Mouse (Mus musculus) kidney, embryonic 16.5 days (tissue): ENCODE data around the gene Plekha7. TPM values are rescaled to one million over a fixed set of nuclear protein-coding genes. Genes with fewer than 3 reads are reported as not detected.

ENCODE experiments used
- ATAC-seq: fragments of 200-750 bp; cut with Nextera tagmentation; 2 replicates; pipeline ENCODE4 v1.8.0; 2017; ENCODE audit warnings: moderate TSS enrichment; ENCODE audit not compliant: low FRiP score, low TSS enrichment
- H3K27ac ChIP-seq: fragments of 300-500 bp; sonication (generic); 2 replicates; pipeline ENCODE4 v1.5.1; 2014; ENCODE audit warnings: low read length
- H3K27me3 ChIP-seq: fragments of 300-500 bp; sonication (generic); 2 replicates; pipeline ENCODE4 v1.6.1; 2014; ENCODE audit warnings: low read length, control low read depth, mixed read lengths; ENCODE audit not compliant: insufficient read depth
- H3K36me3 ChIP-seq: fragments of 300-500 bp; sonication (generic); 2 replicates; pipeline ENCODE4 v1.6.1; 2014; ENCODE audit warnings: low read length, control low read depth, mixed read lengths; ENCODE audit not compliant: insufficient read depth
- H3K4me1 ChIP-seq: fragments of 300-500 bp; sonication (generic); 2 replicates; pipeline ENCODE4 v1.6.1; 2014; ENCODE audit warnings: low read length, control low read depth, mixed read lengths; ENCODE audit not compliant: insufficient read depth
- H3K4me2 ChIP-seq: fragments of 300-500 bp; sonication (generic); replicated peaks from 2 replicates; pipeline ENCODE4 v1.6.1; 2014; ENCODE audit warnings: low read depth, low read length
- H3K4me3 ChIP-seq: fragments of 300-500 bp; sonication (generic); 2 replicates; pipeline ENCODE4 v1.5.1; 2014; ENCODE audit warnings: mild to moderate bottlenecking, low read length
- H3K9ac ChIP-seq: fragments of 300-500 bp; sonication (generic); replicated peaks from 2 replicates; pipeline ENCODE4 v1.6.1; 2014; ENCODE audit warnings: low read length
- H3K9me3 ChIP-seq: fragments of 300-500 bp; sonication (generic); 2 replicates; pipeline ENCODE4 v1.6.1; 2016; ENCODE audit warnings: low read length, control low read depth
- WGBS: fragments of 180-500 bp; shearing (Covaris S2); extraction: QIAGEN DNeasy Blood & Tissue Kit; methylation state at CpG from one replicate; pipeline ENCODE4 v1.1.7; 2014; 5-methylcytosine and 5-hydroxymethylcytosine counted together
- polyA plus RNA-seq: library from polyadenylated mRNA; unstranded; fragments of >200 nt; fragmentation: Nextera tagmentation; extraction: Ambion mirVana; gene quantifications from 2 replicates; pipeline ENCODE4 v1.2.1, GENCODE M21; 2015

Plekha7 gene
- polyA plus RNA-seq, 1 experiment from 2014 or later, result 13.1 TPM

DNA sequence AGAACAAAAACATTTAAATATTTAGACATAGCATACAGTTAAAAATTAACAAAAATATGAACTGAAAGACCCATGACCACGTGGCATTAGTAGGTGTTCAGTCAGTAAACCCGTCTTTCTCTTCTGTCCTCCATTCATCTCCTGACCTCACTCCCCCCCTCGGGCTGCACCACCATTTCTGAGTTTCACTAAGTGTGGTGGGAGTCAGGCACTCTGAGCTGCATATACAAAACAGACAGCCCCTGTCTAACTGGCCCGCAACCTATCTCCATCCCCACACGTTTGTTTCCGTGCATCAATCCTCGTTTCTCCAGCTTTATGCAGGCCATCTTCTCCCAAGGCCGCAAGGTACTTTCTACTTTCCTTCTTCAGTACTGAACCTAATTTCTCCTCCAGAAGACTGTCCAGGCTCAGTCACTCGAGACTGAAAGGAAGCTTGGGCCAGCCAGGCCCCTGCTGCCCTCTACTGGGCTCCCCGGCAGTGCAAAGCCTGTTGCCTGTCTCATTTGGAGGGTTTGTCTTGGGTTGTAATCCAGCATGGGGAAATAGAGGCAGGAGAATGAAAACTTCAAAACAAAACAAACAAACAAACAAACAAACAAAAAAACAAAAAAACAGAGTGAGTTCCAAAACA is 15.3 kb upstream of the Plekha7 start:
- Histone ChIP-seq H3K36me3 (no peaks in the 10 kb centered on the region), H3K27me3 (no peaks in the 10 kb centered on the region), H3K27ac (no peak overlapping the region), H3K9ac (no peak overlapping the region), H3K4me1 (no peaks in the 10 kb centered on the region), H3K4me2 (no peak overlapping the region), H3K4me3 (no peak overlapping the region), H3K9me3 (no peaks in the 10 kb centered on the region)
- 33% methylated on average over 10 of the region's 10 CpGs for WGBS
- peak; percentile 76 for ATAC-seq

DNA sequence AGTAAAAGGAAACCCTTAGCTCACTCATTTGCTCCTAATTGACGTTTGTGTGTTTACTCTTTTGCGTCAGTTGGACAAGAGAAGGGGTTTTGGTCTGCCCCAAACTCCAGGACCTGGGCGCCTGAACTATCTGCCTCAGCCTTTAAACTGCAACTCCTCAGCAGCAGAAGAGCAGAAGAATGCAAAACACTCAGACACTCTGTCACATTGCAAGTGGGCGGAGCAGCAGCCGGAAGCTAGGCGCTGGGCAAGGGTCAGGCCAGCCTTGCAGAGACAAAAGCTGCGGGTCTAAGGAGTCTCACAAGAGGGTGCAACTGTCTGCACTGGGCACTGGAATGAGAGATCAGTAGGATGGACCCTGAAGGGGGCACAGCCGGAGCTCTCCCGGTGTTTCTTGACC is 1.3 kb upstream of the Plekha7 start:
- peak overlapping the region; percentile 86 for H3K27ac ChIP-seq
- peak; percentile 37 for ATAC-seq
- H3K4me1 ChIP-seq, result peaks cover 12% of the 10 kb centered on the region
- peaks cover 10% of the 10 kb centered on the region; the same call in 1 of the 2 replicates for H3K27me3 ChIP-seq
- no peak overlapping the region for H3K9ac ChIP-seq
- 20% methylated on average over 9 of the region's 9 CpGs for WGBS
- peak overlapping the region; percentile 97 for H3K4me2 ChIP-seq
- H3K4me3 ChIP-seq, result peak overlapping the region; percentile 14; the same call in 1 of the 2 replicates
- H3K9me3 ChIP-seq, result no peaks in the 10 kb centered on the region
- no peaks in the 10 kb centered on the region for H3K36me3 ChIP-seq

DNA sequence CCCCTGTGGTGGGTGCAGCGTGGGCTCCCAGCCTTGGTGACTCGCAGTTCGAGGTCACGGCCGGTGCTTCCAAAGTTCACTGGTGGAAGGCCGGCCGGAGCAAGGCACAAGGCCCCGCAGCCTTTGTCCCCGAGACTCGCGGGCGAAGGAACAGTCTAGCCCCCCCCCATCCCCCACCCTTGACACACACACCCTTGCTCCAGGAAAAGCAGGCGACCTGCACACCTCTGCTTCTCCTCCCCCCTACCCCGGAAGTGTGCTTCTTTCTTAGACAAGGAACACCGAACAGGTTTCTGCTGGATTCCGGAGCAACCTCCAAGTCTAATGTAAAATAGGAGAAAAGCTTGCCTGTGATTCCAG is 436 bp upstream of the Plekha7 start:
- Histone ChIP-seq H3K4me1 (peaks cover 12% of the 10 kb centered on the region), H3K9ac (peak overlapping the region; percentile 68)

DNA sequence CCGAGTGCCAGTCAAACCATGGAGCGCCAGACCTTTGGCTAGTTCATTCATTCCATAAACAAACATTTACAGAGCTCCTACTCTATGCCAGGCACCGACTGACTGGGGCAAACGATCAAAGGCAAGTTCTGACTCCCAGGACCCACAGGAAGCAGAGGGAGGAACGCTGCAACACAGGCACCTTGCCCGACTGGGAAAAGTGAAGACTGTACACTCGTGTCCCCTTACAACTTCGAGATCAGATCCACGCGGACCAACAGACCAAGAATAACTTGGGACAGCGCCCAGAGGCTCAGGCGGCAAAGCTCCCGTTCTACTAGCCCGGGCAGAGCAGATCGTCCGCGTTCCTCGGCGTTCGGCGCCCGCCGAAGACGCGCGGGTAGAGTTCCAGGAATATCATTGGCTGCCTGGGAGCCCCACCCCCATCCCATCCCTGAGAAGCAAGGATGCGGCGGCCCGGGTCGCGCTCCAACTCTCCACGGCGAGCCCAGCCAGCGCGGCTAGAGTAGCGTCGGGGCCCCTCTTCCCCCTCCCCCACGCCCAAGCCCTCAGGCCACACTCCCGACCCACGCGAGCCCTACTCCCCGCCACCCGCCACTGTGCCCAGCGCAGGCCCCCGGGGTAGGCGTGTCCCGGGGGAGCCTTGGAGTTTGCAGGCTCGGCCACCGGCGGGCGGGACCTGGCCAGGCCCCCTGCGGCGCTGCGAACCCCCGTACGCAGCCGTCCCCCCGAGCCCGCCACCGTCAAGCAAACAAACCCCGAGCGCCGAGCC is 891 bp downstream of the Plekha7 start:
- Histone ChIP-seq H3K27me3 (peaks cover 10% of the 10 kb centered on the region; the same call in 1 of the 2 replicates), H3K4me1 (peaks cover 12% of the 10 kb centered on the region), H3K9ac (peak overlapping the region; percentile 68), H3K27ac (peak overlapping the region; percentile 86), H3K36me3 (no peaks in the 10 kb centered on the region), H3K4me2 (peak overlapping the region; percentile 97), H3K9me3 (no peaks in the 10 kb centered on the region), H3K4me3 (peak overlapping the region; percentile 78)
- peak; percentile 83 for ATAC-seq
- WGBS, result under 1% methylated on average over 63 of the region's 63 CpGs

More for the DNA sequence above, 436 bp upstream of the Plekha7 start:
- Histone ChIP-seq H3K27ac (peak overlapping the region; percentile 86), H3K27me3 (peaks cover 10% of the 10 kb centered on the region; the same call in 1 of the 2 replicates), H3K4me3 (peak overlapping the region; percentile 78), H3K4me2 (peak overlapping the region; percentile 97), H3K36me3 (no peaks in the 10 kb centered on the region), H3K9me3 (no peaks in the 10 kb centered on the region)
- ATAC-seq, result peak; percentile 66
- 4% methylated on average over 16 of the region's 16 CpGs for WGBS

DNA sequence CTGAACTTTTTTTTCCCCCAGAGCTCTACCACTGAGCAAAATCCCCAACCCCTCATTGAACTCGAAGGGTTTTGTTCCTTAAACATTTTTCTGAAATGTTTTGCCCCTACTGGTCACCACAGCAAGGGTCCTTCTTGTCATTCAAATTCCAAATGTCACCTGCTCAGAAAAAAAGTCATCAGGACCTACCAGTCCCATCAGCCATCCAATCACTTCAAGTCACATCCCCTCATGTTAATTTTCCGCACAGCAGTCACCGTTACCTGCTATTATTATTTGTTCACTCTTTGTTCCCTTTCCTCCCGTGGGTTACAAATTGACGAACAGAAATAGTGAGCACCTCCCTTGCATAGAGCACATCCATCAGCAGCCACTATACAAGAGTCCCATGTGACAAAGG is 1.6 kb downstream of the Plekha7 start:
- peak overlapping the region; percentile 97 for H3K4me2 ChIP-seq
- no peak for ATAC-seq
- 21% methylated on average over 5 of the region's 5 CpGs for WGBS
- peaks cover 12% of the 10 kb centered on the region for H3K4me1 ChIP-seq
- peak overlapping the region; percentile 78 for H3K4me3 ChIP-seq
- H3K27ac ChIP-seq, result no peak overlapping the region
- H3K36me3 ChIP-seq, result no peaks in the 10 kb centered on the region
- H3K9me3 ChIP-seq, result no peaks in the 10 kb centered on the region
- H3K27me3 ChIP-seq, result peaks cover 10% of the 10 kb centered on the region; the same call in 1 of the 2 replicates
- 0 out of 2 replicates have a peak overlapping the region, but pooled peaks have one; percentile 68 for H3K9ac ChIP-seq

DNA sequence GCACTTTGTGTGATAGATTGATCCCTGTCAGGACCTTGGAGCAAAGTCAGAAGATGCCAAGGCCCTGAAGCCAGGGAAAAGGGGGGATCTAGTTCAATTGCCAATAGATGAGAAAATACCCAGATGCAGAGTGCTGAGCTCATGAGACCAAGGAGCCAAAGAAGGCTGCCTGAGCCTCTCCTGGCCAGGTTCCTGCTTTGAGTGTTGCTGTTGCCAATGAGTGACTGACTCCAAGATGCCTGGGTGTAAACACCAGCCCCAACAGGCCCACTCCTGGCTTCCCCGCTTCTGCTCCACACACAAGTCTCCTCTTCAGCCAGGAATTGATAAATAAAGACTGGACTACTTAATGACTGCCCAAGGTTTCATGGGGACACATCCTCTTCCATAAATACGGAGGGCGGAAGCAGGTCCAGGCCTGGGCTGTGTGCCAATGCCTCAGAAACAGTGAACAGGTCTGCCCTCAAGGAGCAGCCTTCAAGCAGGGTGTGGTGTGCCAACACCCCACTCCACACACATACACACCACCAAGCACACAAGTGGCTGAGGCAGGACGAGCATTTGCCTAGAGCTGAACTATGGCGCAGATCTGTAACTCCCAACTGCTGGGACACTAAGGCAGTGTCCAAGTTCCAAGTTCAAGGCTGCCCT is 6.4 kb downstream of the Plekha7 start:
- Histone ChIP-seq H3K9me3 (no peaks in the 10 kb centered on the region), H3K36me3 (no peaks in the 10 kb centered on the region), H3K27me3 (peaks cover 4% of the 10 kb centered on the region; the same call in 1 of the 2 replicates), H3K4me2 (no peak overlapping the region), H3K4me3 (no peak overlapping the region), H3K27ac (no peak overlapping the region), H3K9ac (no peak overlapping the region), H3K4me1 (peaks cover 3% of the 10 kb centered on the region; the same call in 1 of the 2 replicates)
- 93% methylated on average over 5 of the region's 5 CpGs for WGBS
- ATAC-seq, result no peak

DNA sequence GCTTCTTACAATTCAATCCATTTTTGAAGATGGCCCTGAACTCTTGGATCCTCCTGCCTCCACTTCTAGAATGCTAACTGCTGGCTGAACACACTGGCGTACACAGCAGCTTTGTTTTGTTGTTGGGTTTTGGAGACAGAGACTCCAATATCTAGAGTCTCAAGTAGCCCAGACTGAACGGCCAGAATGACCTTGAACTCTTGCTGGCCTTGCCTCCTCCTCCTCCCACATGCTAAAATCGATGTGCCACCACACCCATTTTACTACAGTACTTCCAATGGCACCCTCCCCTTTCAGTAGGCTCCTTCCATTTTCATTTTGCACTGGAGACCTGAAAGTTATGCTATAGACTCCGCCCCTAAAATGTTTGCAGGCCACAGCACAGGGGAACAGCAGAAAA is 7.0 kb downstream of the Plekha7 start:
- H3K27me3 ChIP-seq, result peaks cover 4% of the 10 kb centered on the region; the same call in 1 of the 2 replicates
- no peak overlapping the region for H3K27ac ChIP-seq
- H3K9ac ChIP-seq, result no peak overlapping the region
- no peaks in the 10 kb centered on the region for H3K4me1 ChIP-seq
- no peak overlapping the region for H3K4me2 ChIP-seq
- no peaks in the 10 kb centered on the region for H3K36me3 ChIP-seq
- WGBS, result 59% methylated on average over 4 of the region's 4 CpGs
- ATAC-seq, result no peak
- no peaks in the 10 kb centered on the region for H3K9me3 ChIP-seq
- H3K4me3 ChIP-seq, result no peak overlapping the region

DNA sequence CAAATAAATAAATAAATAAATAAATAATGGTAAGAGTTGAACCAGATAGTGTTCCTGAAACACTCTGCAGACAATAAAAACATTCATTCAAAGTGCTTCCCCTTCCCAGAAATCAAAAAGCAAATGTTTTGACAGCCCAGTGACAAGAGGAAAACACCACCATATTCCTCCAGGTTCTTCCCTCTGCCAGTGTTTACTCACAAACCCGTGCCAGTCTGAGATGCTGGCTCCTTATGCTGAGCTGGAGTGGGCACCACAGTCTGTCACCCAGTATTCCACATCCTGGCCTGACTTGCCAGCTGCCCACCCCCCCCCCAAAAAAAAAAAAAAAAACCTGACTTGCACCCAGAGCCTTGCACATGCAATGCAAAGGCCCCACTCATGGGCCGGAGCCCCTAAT is 9.3 kb downstream of the Plekha7 start:
- Histone ChIP-seq H3K4me3 (no peak overlapping the region), H3K4me2 (no peak overlapping the region), H3K36me3 (no peaks in the 10 kb centered on the region), H3K9ac (no peak overlapping the region), H3K4me1 (peaks cover 8% of the 10 kb centered on the region), H3K27ac (no peak overlapping the region), H3K9me3 (no peaks in the 10 kb centered on the region), H3K27me3 (no peaks in the 10 kb centered on the region)
- ATAC-seq, result no peak
- WGBS, result 84% methylated on average over 2 of the region's 2 CpGs

DNA sequence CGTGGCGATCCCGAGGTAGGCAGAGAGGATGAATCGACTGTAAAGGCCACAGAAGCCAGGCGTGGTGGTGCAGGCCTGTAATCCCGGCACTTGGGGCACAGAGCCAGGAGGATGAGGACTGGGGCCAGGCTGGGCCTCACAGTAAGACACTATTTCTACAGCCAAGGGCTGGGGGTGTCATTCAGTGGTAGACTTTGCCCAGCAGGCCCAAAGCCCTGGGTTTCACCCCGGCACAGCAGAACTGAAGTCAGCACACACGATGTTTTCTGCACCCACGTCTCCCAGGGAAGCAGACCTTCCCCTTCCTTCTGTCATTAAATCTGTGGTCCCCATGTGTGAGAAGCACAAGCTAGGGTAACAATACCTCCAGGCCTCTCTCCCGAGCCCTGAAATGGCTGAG is 9.8 kb downstream of the Plekha7 start:
- 73% methylated on average over 10 of the region's 10 CpGs for WGBS
- H3K9me3 ChIP-seq, result no peaks in the 10 kb centered on the region
- no peak overlapping the region for H3K4me3 ChIP-seq
- no peaks in the 10 kb centered on the region for H3K36me3 ChIP-seq
- H3K4me1 ChIP-seq, result peaks cover 8% of the 10 kb centered on the region
- no peak overlapping the region for H3K9ac ChIP-seq
- no peak overlapping the region for H3K4me2 ChIP-seq
- ATAC-seq, result no peak
- no peak overlapping the region for H3K27ac ChIP-seq
- H3K27me3 ChIP-seq, result no peaks in the 10 kb centered on the region
